Mouse (Mus musculus) Patski (cell line): Measurements from ENCODE around the gene Olfr168. TPM values are rescaled to one million over a fixed set of nuclear protein-coding genes. Genes with fewer than 3 reads are reported as not detected.
"Not testable (repeated sequence)": the region's sequence is repeated elsewhere in the genome, so short reads cannot be mapped to it uniquely, and the experiment has no call there.

Experiments used
- ATAC-seq: fragments of 100-300 bp; one replicate; pipeline ENCODE4 v1.8.0; 2021
- CTCF ChIA-PET: fragments of 350-600 bp; sonication (Branson Sonifier 250); formaldehyde crosslinking; loops from one replicate; lab custom pipeline; 2022; ENCODE audit warnings: inconsistent platforms; lab: Charles Lee
- POLR2A ChIA-PET: fragments of 350-600 bp; sonication (Branson Sonifier 250); formaldehyde crosslinking; loops from one replicate; lab custom pipeline; 2022; ENCODE audit warnings: antibody characterized with exemption, inconsistent platforms; lab: Charles Lee
- DNase-seq: peaks from one replicate; pipeline ENCODE4 v3.0.0-alpha.2; 2011; ENCODE audit warnings: low read depth, low spot score
- H3K27me3 ChIP-seq: fragments of 371-371 bp; one replicate; pipeline ENCODE4 v1.5.1; 2021
- CTCF ChIP-seq: fragments of 100-300 bp; IDR thresholded peaks from one replicate; pipeline ENCODE4 v1.5.1; 2021
- in situ Hi-C: fragments of 300-500 bp; cut with MboI; formaldehyde crosslinking; loops from 3 replicates; pipeline ENCODE4 v1.11.1; 2018; ENCODE audit warnings: low pct_unique_long_range_greater_than_20kb, mixed read lengths
- polyA plus RNA-seq: library from polyadenylated mRNA; unstranded; gene quantifications from one replicate; pipeline ENCODE4 v1.2.3, GENCODE M21; 2021

Gene Olfr168
- not detected for polyA plus RNA-seq

DNA sequence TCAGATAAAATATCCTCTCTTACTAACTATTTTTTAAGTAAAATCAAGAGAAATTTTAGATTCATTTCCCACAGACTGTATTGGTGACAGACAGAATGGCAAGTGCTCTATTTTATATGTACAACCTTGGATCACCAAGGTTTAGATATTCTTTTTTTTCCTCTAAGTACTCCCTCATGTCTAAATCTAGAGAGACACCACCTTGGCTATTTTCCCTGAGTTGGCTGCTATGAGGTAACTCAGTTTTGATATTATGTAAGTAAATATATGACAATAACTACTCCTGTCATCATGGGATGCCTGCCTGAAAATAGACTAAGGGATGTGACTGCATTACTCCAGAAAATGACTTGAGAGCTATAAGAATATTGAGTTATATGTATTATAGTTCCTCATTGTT lies at the start of gene Olfr168:
TSS of gene Olfr168 (minus strand) at position 101 of the 400 bp plus-strand sequence.
- H3K27me3 ChIP-seq = peaks cover 10% of the 10 kb centered on the region
- CTCF ChIA-PET = no interaction called here
- ATAC-seq = no peak
- DNase-seq = no peak
- no peak for TF ChIP-seq CTCF
- in situ Hi-C loops = no loop called here
- POLR2A ChIA-PET = no interaction called here

DNA sequence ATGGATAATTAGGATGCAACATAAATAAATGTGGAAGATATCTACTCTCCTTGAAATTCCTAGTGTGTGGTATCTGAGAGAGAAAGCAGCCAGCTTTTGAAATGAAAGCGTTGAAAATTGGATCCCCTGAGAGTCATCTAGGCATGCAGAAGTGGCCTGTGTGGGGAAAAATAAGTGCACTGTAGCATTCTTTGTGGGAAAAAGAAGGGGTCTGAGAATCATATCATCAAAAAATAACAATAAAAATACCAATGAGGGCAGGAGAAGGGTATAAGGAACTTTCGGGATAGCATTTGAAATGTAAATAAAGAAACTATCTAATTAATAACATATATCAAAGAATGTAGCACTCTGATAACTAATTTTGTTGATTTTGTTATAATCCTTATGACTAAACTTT lies 36.4 kb upstream of the Olfr168 start, which contains the start of gene Olfr169:
TSS of gene Olfr169 (minus strand) at position 101 of the 400 bp plus-strand sequence.
- DNase-seq, POLR2A ChIA-PET, CTCF ChIA-PET, in situ Hi-C loops, ATAC-seq, H3K27me3 ChIP-seq: not testable (repeated sequence)

DNA sequence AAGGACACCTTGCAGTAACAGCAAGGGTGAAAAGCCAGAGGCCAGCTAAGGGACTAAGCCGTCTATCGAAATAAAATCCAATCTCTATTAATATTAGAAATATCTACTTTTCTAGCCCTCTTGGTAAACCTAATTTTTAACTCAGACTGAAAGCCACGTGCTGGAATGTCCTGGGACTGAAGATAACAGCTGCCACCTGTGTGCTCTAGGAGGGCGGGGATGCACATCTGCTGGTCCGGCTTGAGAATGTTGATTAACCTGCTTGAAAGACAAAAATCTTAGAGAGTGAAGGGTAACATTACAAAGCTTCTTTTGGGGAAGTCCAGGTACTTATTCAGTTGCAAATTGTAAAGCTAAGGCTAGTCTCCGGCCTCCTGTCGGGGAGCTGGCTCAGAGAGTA lies 18.1 kb upstream of the Olfr168 start:
- H3K27me3 ChIP-seq, ATAC-seq, in situ Hi-C loops, CTCF ChIA-PET, POLR2A ChIA-PET, DNase-seq: not testable (repeated sequence)

DNA sequence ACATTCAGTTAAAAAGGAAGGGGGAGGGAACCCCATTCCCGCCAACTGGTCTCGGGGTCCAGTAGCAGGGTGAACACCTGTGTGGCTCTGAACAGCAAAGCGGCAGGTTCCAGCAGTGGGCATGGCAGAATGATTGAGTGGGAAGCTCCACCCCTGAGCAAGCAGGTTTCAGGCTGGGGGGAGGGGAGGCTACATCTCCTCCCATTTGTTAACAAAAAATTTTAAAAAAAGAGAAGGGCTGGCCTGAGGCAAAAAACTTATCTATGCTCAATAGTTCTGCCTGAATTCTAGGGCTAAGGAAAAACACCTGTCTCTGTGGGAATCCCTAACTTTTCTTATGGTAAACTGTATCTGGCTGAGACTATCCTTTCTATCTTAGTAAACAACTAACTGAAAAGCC lies 16.9 kb upstream of the Olfr168 start:
- POLR2A ChIA-PET, H3K27me3 ChIP-seq, CTCF ChIA-PET, in situ Hi-C loops, DNase-seq, ATAC-seq: not testable (repeated sequence)

DNA sequence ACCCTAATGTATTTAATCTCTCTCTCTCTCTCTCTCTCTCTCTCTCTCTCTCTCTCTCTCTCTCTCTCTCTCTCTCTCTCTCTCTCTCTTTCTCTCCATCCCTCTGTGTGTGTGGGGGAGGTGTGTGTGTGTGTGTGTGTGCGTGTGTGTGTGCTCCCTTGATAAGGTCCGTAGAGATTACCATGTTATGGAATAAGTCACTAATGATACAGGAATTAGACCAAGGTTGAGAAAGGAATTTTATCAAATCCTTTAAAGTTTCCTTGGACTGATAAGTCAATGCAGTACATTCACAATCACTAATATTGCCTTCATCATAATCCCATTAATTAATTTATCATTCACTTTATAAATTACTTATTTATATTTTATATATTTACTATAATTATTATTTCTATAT lies 13.2 kb downstream of the Olfr168 start, which contains the start of gene Olfr167:
TSS of gene Olfr167 (minus strand) at position 101 of the 400 bp plus-strand sequence.
- in situ Hi-C loops = no loop called here
- ATAC-seq (no peak), DNase-seq (no peak)
- TF ChIP-seq CTCF = no peak
- POLR2A ChIA-PET = no interaction called here
- CTCF ChIA-PET = no interaction called here
- H3K27me3 ChIP-seq = peaks cover 15% of the 10 kb centered on the region

DNA sequence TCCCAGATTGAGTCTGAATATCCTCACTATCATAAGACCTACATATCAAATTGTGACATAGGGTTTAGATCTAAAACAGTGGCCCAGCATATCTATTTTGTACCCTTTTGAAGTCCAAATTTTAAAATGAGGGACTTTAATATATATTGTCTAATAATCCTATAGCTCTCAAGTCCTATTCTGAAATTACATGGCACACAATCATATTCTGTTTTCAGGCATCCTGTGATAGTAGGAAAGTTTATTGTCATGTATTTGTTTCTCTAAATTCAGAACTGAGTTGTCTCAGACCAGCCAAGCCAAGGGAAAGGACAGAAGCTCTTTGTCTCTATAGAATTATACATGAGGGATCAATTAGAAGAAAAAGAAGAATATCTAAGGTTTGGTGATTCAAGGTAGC lies 52.0 kb downstream of the Olfr168 start, which contains the start of gene Olfr166:
TSS of gene Olfr166 (plus strand) at position 301 of the 400 bp plus-strand sequence.
- ChIA-PET CTCF (no interaction called here), POLR2A (no interaction called here)
- no peak for ATAC-seq
- peaks cover 9% of the 10 kb centered on the region for H3K27me3 ChIP-seq
- no peak for TF ChIP-seq CTCF
- DNase-seq = no peak
- in situ Hi-C loops = no loop called here

Other genes with a start within 250 kb of the Olfr168 start
- gene Olfr164, start 221.5 kb downstream of the Olfr168 start, polyA plus RNA-seq = not detected
- not detected for gene Olfr165, start 112.4 kb downstream of the Olfr168 start, polyA plus RNA-seq
- gene Olfr166, start 51.9 kb downstream of the Olfr168 start, polyA plus RNA-seq = not detected
- gene Olfr167, start 13.3 kb downstream of the Olfr168 start, polyA plus RNA-seq = not detected
- gene Olfr169, start 36.3 kb upstream of the Olfr168 start, polyA plus RNA-seq = not detected
- not detected for gene Olfr170, start 76.3 kb upstream of the Olfr168 start, polyA plus RNA-seq
- not detected for gene Olfr171, start 94.4 kb upstream of the Olfr168 start, polyA plus RNA-seq
- 0.12 TPM for gene Lamp3, start 170.8 kb upstream of the Olfr168 start, polyA plus RNA-seq
- gene B3gnt5, start 224.7 kb upstream of the Olfr168 start, polyA plus RNA-seq = not detected